Mouse (Mus musculus) adrenal gland, postnatal 10 days (tissue): ENCODE measurements around the gene Depdc7. TPM values are rescaled to one million over a fixed set of nuclear protein-coding genes. Genes with fewer than 3 reads are reported as not detected.

ENCODE experiments used
- DNase-seq: peaks from one replicate; pipeline ENCODE4 v3.0.0; 2021; ENCODE audit warnings: mixed read lengths
- long read RNA-seq, 2 experiments: library from polyadenylated mRNA; stranded (forward); transcript quantifications; one replicate each; pipeline ENCODE4 v2.0.0; 2021
- total RNA-seq, 2 experiments: library from RNA; stranded (reverse); gene quantifications; 2 replicates each; pipeline ENCODE4 v1.2.3; 2021

Gene Depdc7
- total RNA-seq: 1 to 10 TPM; 4.9 TPM
- long read RNA-seq, experiment 1, transcript Depdc7-201 (9 exons, 1,801 nt): major isoform, 10 of 10 reads
- long read RNA-seq, experiment 1, partial matches to known transcripts: 0 of 10 reads
- long read RNA-seq, experiment 1, other reads (novel, unspliced or antisense): 0 of 10 reads
- long read RNA-seq, experiment 2: 0 reads

- peak; percentile 96 for DNase-seq
Measured at GRCm38 (mm10) chr2:104742741-104743064, at the start of gene Depdc7. TSS of gene Depdc7 (minus strand) at chr2:104742878.

- DNase-seq: no peak
Measured at GRCm38 (mm10) chr2:104774763-104775162, 32.1 kb upstream of the Depdc7 start.

- DNase-seq: no peak
Measured at GRCm38 (mm10) chr2:104768697-104769096, 26.0 kb upstream of the Depdc7 start.

GRCm38 (mm10) chr2:104764018-104764417 is 21.3 kb upstream of the Depdc7 start:
- DNase-seq: no peak

- DNase-seq: no peak
Measured at GRCm38 (mm10) chr2:104763134-104763703, 20.5 kb upstream of the Depdc7 start.

GRCm38 (mm10) chr2:104750611-104751010 is 7.9 kb upstream of the Depdc7 start:
- peak; percentile 22 for DNase-seq

- no peak for DNase-seq
Measured at GRCm38 (mm10) chr2:104748652-104749183, 6.0 kb upstream of the Depdc7 start.

GRCm38 (mm10) chr2:104746251-104746650 is 3.6 kb upstream of the Depdc7 start:
- no peak for DNase-seq

- no peak for DNase-seq
Measured at GRCm38 (mm10) chr2:104743971-104744370, 1.3 kb upstream of the Depdc7 start.

- no peak for DNase-seq
Measured at GRCm38 (mm10) chr2:104743160-104743559, 482 bp upstream of the Depdc7 start.

- no peak for DNase-seq
Measured at GRCm38 (mm10) chr2:104741896-104742740, 560 bp downstream of the Depdc7 start.

GRCm38 (mm10) chr2:104741015-104741758 is 1.5 kb downstream of the Depdc7 start:
- DNase-seq: no peak

GRCm38 (mm10) chr2:104740248-104740949 is 2.3 kb downstream of the Depdc7 start:
- DNase-seq: no peak

GRCm38 (mm10) chr2:104739691-104740090 is 3.0 kb downstream of the Depdc7 start:
- no peak for DNase-seq

- DNase-seq: peak; percentile 42
Measured at GRCm38 (mm10) chr2:104736241-104736640, 6.4 kb downstream of the Depdc7 start.

GRCm38 (mm10) chr2:104732562-104733256 is 10.0 kb downstream of the Depdc7 start:
- no peak for DNase-seq

GRCm38 (mm10) chr2:104732033-104732444 is 10.6 kb downstream of the Depdc7 start:
- DNase-seq: no peak

GRCm38 (mm10) chr2:104727369-104727768 is 15.3 kb downstream of the Depdc7 start:
- no peak for DNase-seq

- no peak for DNase-seq
Measured at GRCm38 (mm10) chr2:104722021-104722420, 20.7 kb downstream of the Depdc7 start.

GRCm38 (mm10) chr2:104717827-104718226 is 24.9 kb downstream of the Depdc7 start:
- no peak for DNase-seq

- DNase-seq: no peak
Measured at GRCm38 (mm10) chr2:104717231-104717735, 25.4 kb downstream of the Depdc7 start.
